Mouse (Mus musculus): ENCODE data around the gene Cln3. TPM values are rescaled to one million over a fixed set of nuclear protein-coding genes. Genes with fewer than 3 reads are reported as not detected.
A peak's percentile ranks its signal among the peaks of the same experiment; 100 is the strongest.

Gene Cln3
- polyA plus RNA-seq, 2 experiments = 34.6 to 55.4 TPM

- H3K4me1 ChIP-seq (ENCODE audit: control insufficient read depth, insufficient read depth, low read length) = no peaks in the 10 kb centered on the region
- 35% methylated on average over 6 of the region's 6 CpGs for WGBS
- H3K9me3 ChIP-seq (ENCODE audit: control insufficient read depth, low read length) = no peaks in the 10 kb centered on the region
- no peaks in the 10 kb centered on the region for H3K36me3 ChIP-seq (ENCODE audit: control insufficient read depth, insufficient read depth, low read length)
- no peak for TF ChIP-seq POLR2A (IDR thresholded peaks at IDR 0.05; ENCODE audit: borderline replicate concordance, extremely low read depth, insufficient read depth, insufficient read length)
- no peak for DNase-seq (ENCODE audit: low spot score)
- H3K4me2 ChIP-seq (replicated peaks; ENCODE audit: low read depth, low read length, severe bottlenecking) = no peak overlapping the region
- H3K27me3 ChIP-seq (ENCODE audit: control insufficient read depth, insufficient read depth, low read length) = no peaks in the 10 kb centered on the region
- no peak overlapping the region for H3K4me3 ChIP-seq (replicated peaks; ENCODE audit: low read length)
- H3K27ac ChIP-seq (replicated peaks; ENCODE audit: low read depth, low read length) = no peak overlapping the region
- no peak for ATAC-seq (ENCODE audit: low FRiP score, low read depth)
- no peak overlapping the region for H3K9ac ChIP-seq (ENCODE audit: low read depth, low read length, severe bottlenecking)
These were observed 42.5 kb upstream of the Cln3 start for GRCm38 (mm10) chr7:126628111-126628510.

- Histone ChIP-seq H3K4me3 (replicated peaks; ENCODE audit: low read length) (no peak overlapping the region), H3K36me3 (ENCODE audit: control insufficient read depth, insufficient read depth, low read length) (no peaks in the 10 kb centered on the region), H3K4me2 (replicated peaks; ENCODE audit: low read depth, low read length, severe bottlenecking) (no peak overlapping the region), H3K9me3 (ENCODE audit: control insufficient read depth, low read length) (no peaks in the 10 kb centered on the region), H3K9ac (ENCODE audit: low read depth, low read length, severe bottlenecking) (no peak overlapping the region), H3K27me3 (ENCODE audit: control insufficient read depth, insufficient read depth, low read length) (no peaks in the 10 kb centered on the region), H3K4me1 (ENCODE audit: control insufficient read depth, insufficient read depth, low read length) (no peaks in the 10 kb centered on the region), H3K27ac (replicated peaks; ENCODE audit: low read depth, low read length) (no peak overlapping the region)
- no peak for ATAC-seq (ENCODE audit: low FRiP score, low read depth)
- no peak for DNase-seq (ENCODE audit: low spot score)
- 80% methylated on average over 3 of the region's 3 CpGs for WGBS
- TF ChIP-seq POLR2A (IDR thresholded peaks at IDR 0.05; ENCODE audit: borderline replicate concordance, extremely low read depth, insufficient read depth, insufficient read length) = no peak
These were observed 40.4 kb upstream of the Cln3 start for GRCm38 (mm10) chr7:126625807-126626600.

DNA sequence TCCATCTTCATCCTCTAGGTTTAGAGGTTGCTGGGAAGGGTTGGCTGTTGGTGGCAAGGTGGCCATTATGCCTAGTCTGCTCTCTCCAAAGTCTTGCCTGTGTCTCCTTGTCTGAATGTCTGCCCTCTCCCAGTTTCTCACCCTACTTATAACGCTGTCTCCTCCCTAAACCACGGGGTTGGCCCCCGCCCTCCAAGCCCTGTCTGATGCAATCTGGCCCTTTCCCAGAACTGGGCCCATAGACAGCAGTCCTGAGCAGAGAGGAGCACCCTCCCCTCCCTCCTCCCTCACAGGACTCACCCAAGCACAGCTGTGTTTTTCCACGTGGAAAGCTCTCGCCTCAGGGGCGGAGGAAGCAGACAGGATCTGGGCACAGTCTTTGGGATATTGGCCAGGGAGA, 39.8 kb upstream of the Cln3 start:
- no peaks in the 10 kb centered on the region for H3K36me3 ChIP-seq (ENCODE audit: control insufficient read depth, insufficient read depth, low read length)
- no peak overlapping the region for H3K9ac ChIP-seq (ENCODE audit: low read depth, low read length, severe bottlenecking)
- WGBS = 41% methylated on average over 6 of the region's 6 CpGs
- no peak overlapping the region for H3K4me3 ChIP-seq (replicated peaks; ENCODE audit: low read length)
- DNase-seq (ENCODE audit: low spot score) (peak; percentile 39), ATAC-seq (ENCODE audit: low FRiP score, low read depth) (peak; percentile 53; the same call in 1 of the 2 replicates)
- H3K4me1 ChIP-seq (ENCODE audit: control insufficient read depth, insufficient read depth, low read length) = no peaks in the 10 kb centered on the region
- TF ChIP-seq POLR2A (IDR thresholded peaks at IDR 0.05; ENCODE audit: borderline replicate concordance, extremely low read depth, insufficient read depth, insufficient read length) = no peak
- H3K4me2 ChIP-seq (replicated peaks; ENCODE audit: low read depth, low read length, severe bottlenecking) = no peak overlapping the region
- H3K27ac ChIP-seq (replicated peaks; ENCODE audit: low read depth, low read length) = no peak overlapping the region
- no peaks in the 10 kb centered on the region for H3K27me3 ChIP-seq (ENCODE audit: control insufficient read depth, insufficient read depth, low read length)
- no peaks in the 10 kb centered on the region for H3K9me3 ChIP-seq (ENCODE audit: control insufficient read depth, low read length)

GRCm38 (mm10) chr7:126624774-126625173, 39.2 kb upstream of the Cln3 start:
- no peak for TF ChIP-seq POLR2A (IDR thresholded peaks at IDR 0.05; ENCODE audit: borderline replicate concordance, extremely low read depth, insufficient read depth, insufficient read length)
- Histone ChIP-seq H3K4me1 (ENCODE audit: control insufficient read depth, insufficient read depth, low read length) (no peaks in the 10 kb centered on the region), H3K4me3 (replicated peaks; ENCODE audit: low read length) (no peak overlapping the region), H3K36me3 (ENCODE audit: control insufficient read depth, insufficient read depth, low read length) (no peaks in the 10 kb centered on the region), H3K27ac (replicated peaks; ENCODE audit: low read depth, low read length) (no peak overlapping the region), H3K4me2 (replicated peaks; ENCODE audit: low read depth, low read length, severe bottlenecking) (no peak overlapping the region), H3K9ac (ENCODE audit: low read depth, low read length, severe bottlenecking) (no peak overlapping the region), H3K27me3 (ENCODE audit: control insufficient read depth, insufficient read depth, low read length) (no peaks in the 10 kb centered on the region), H3K9me3 (ENCODE audit: control insufficient read depth, low read length) (no peaks in the 10 kb centered on the region)
- ATAC-seq (ENCODE audit: low FRiP score, low read depth) (no peak), DNase-seq (ENCODE audit: low spot score) (no peak)
- 69% methylated on average over 16 of the region's 16 CpGs for WGBS

DNA sequence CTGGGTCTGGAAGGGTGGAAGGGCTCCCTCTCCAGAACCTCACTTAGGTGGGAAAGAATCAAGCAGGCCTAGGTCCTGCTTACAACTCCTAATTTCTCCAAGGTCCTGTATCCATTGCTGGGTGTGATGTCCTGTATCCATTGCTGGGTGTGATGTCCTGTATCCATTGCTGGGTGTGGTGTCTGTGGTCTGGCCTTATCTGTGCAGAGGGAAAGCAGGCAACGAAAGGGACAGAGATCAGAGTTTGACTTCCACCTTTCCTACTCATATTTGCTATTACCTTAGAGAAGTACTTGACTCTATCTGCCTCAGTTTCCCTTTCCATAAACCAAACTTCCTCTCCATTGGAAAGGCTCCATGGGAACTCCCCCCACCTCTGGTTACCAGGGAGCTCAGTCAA, 37.8 kb upstream of the Cln3 start:
- WGBS = 83% methylated on average over 1 of the region's 1 CpGs
- no peaks in the 10 kb centered on the region for H3K9me3 ChIP-seq (ENCODE audit: control insufficient read depth, low read length)
- DNase-seq (ENCODE audit: low spot score) (no peak), ATAC-seq (ENCODE audit: low FRiP score, low read depth) (no peak)
- H3K36me3 ChIP-seq (ENCODE audit: control insufficient read depth, insufficient read depth, low read length) = no peaks in the 10 kb centered on the region
- no peaks in the 10 kb centered on the region for H3K27me3 ChIP-seq (ENCODE audit: control insufficient read depth, insufficient read depth, low read length)
- H3K9ac ChIP-seq (ENCODE audit: low read depth, low read length, severe bottlenecking) = no peak overlapping the region
- H3K4me1 ChIP-seq (ENCODE audit: control insufficient read depth, insufficient read depth, low read length) = no peaks in the 10 kb centered on the region
- H3K4me2 ChIP-seq (replicated peaks; ENCODE audit: low read depth, low read length, severe bottlenecking) = no peak overlapping the region
- no peak overlapping the region for H3K4me3 ChIP-seq (replicated peaks; ENCODE audit: low read length)
- no peak for TF ChIP-seq POLR2A (IDR thresholded peaks at IDR 0.05; ENCODE audit: borderline replicate concordance, extremely low read depth, insufficient read depth, insufficient read length)
- H3K27ac ChIP-seq (replicated peaks; ENCODE audit: low read depth, low read length) = no peak overlapping the region
